Mouse (Mus musculus): ENCODE measurements around the gene Olfr429. TPM values are rescaled to one million over a fixed set of nuclear protein-coding genes. Genes with fewer than 3 reads are reported as not detected.

Olfr429 gene
- polyA plus RNA-seq, 1 experiment = not detected

Other genes starting within 250 kb of the Olfr429 start
- 0.13 and 0.14 TPM in 2 replicates for gene Ifi211, start 171.3 kb upstream of the Olfr429 start, polyA plus RNA-seq (2012; rRNA removed)
- 1.3 and 1.6 TPM in 2 replicates for gene Mndal, start 141.8 kb upstream of the Olfr429 start, polyA plus RNA-seq (2012; rRNA removed)
- 0.71 and 0.96 TPM in 2 replicates for gene Ifi203, start 141.7 kb upstream of the Olfr429 start, polyA plus RNA-seq (2012; rRNA removed)
- gene Ifi202b, start 101.6 kb upstream of the Olfr429 start, polyA plus RNA-seq (2012; rRNA removed) = not detected in 2 replicates
- gene Ifi205, start 52.5 kb upstream of the Olfr429 start, polyA plus RNA-seq (2012; rRNA removed) = not detected in 2 replicates
- gene Olfr433, start 43.6 kb upstream of the Olfr429 start, polyA plus RNA-seq (2012; rRNA removed) = not detected in 2 replicates
- not detected in 2 replicates for gene Olfr432, start 35.1 kb upstream of the Olfr429 start, polyA plus RNA-seq (2012; rRNA removed)
- gene Olfr430, start 17.7 kb upstream of the Olfr429 start, polyA plus RNA-seq (2012; rRNA removed) = not detected in 2 replicates
- not detected in 2 replicates for gene Olfr427, start 12.6 kb downstream of the Olfr429 start, polyA plus RNA-seq (2012; rRNA removed)
- gene Olfr231, start 36.8 kb downstream of the Olfr429 start, polyA plus RNA-seq (2012; rRNA removed) = not detected in 2 replicates
- not detected in 2 replicates for gene Olfr424, start 47.2 kb downstream of the Olfr429 start, polyA plus RNA-seq (2012; rRNA removed)
- gene Olfr420, start 71.3 kb downstream of the Olfr429 start, polyA plus RNA-seq (2012; rRNA removed) = not detected in 2 replicates
- 0.02 TPM in 2 replicates for gene Spta1, start 88.4 kb downstream of the Olfr429 start, polyA plus RNA-seq (2012; rRNA removed)
- gene Olfr419, start 167.7 kb downstream of the Olfr429 start, polyA plus RNA-seq (2012; rRNA removed) = not detected in 2 replicates
- gene Mptx1, start 246.2 kb downstream of the Olfr429 start, polyA plus RNA-seq (2012; rRNA removed) = not detected in 2 replicates